Mouse (Mus musculus) G1E (cell line): ENCODE data around the gene Mrnip. TPM values are rescaled to one million over a fixed set of nuclear protein-coding genes. Genes with fewer than 3 reads are reported as not detected.

ENCODE experiments used
- ATAC-seq: 2 replicates; pipeline ENCODE4 v1.8.0; 2016; ENCODE audit warnings: mild to moderate bottlenecking; ENCODE audit not compliant: insufficient number of reproducible peaks, poor library complexity, low FRiP score, severe bottlenecking; ENCODE audit errors: extremely low read depth
- DNase-seq: peaks from one replicate; pipeline ENCODE4 v3.0.0; 2012; ENCODE audit warnings: low spot score
- H3K27me3 ChIP-seq: 2 replicates; pipeline ENCODE4 v1.6.1; 2012; ENCODE audit warnings: mild to moderate bottlenecking, low read length, inconsistent platforms; ENCODE audit not compliant: insufficient read depth
- H3K36me3 ChIP-seq: replicated peaks from 2 replicates; pipeline ENCODE3; 2012; ENCODE audit warnings: mild to moderate bottlenecking, inconsistent platforms
- H3K4me1 ChIP-seq: 2 replicates; pipeline ENCODE4 v1.6.1; 2012; ENCODE audit warnings: low read depth, low read length, inconsistent platforms, mixed read lengths; ENCODE audit not compliant: insufficient read depth
- H3K4me3 ChIP-seq: 2 replicates; pipeline ENCODE4 v1.5.1; 2012; ENCODE audit warnings: low read depth, mild to moderate bottlenecking, inconsistent platforms, low read length, moderate library complexity, mixed read lengths
- H3K9me3 ChIP-seq: replicated peaks from 2 replicates; pipeline ENCODE4 v1.6.1; 2012; ENCODE audit warnings: inconsistent platforms
- CTCF ChIP-seq: IDR thresholded peaks from 2 replicates; pipeline ENCODE4 v1.5.1; 2012; ENCODE audit warnings: low read depth, low read length, inconsistent platforms, mixed read lengths
- GATA1 ChIP-seq: IDR thresholded peaks from 2 replicates; pipeline ENCODE4 v1.6.1; 2012; ENCODE audit warnings: borderline replicate concordance, low read length, inconsistent platforms, mixed read lengths
- GATA2 ChIP-seq: IDR thresholded peaks from 2 replicates; pipeline ENCODE4 v1.6.1; 2012; ENCODE audit warnings: low read depth, low read length, inconsistent platforms, borderline replicate concordance
- POLR2AphosphoS5 ChIP-seq: IDR thresholded peaks from 2 replicates; pipeline ENCODE4 v1.6.1; 2012; ENCODE audit warnings: low read depth, low read length, inconsistent platforms; ENCODE audit not compliant: insufficient replicate concordance
- TAL1 ChIP-seq: conservative IDR thresholded peaks from 2 replicates; pipeline ENCODE4 v1.6.1; 2012; ENCODE audit warnings: low read depth, low read length, inconsistent platforms, mixed read lengths
- polyA plus RNA-seq: library from polyadenylated mRNA; stranded (reverse); fragments of >175 nt; gene quantifications from 2 replicates; pipeline ENCODE4 v1.2.3, GENCODE M21; 2012
- total RNA-seq, 2 experiments: library from RNA; stranded (forward) in 1 of 2; stranded (reverse) in 1 of 2; fragments of 200-1000 nt in 1 of 2; fragments of >200 nt in 1 of 2; fragmentation: Nextera tagmentation in 1 of 2; gene quantifications; 2 replicates each; pipeline ENCODE4 v1.2.3; 2014 to 2017

Mrnip gene
- total and polyA plus RNA-seq, 3 experiments, result 10.6 to 44.8 (median 17.6) TPM

- Histone ChIP-seq H3K4me1 (peaks cover 24% of the 10 kb centered on the region), H3K27me3 (no peaks in the 10 kb centered on the region), H3K9me3 (no peaks in the 10 kb centered on the region), H3K4me3 (no peak overlapping the region), H3K36me3 (peaks cover 52% of the 10 kb centered on the region)
- no peak for TF ChIP-seq CTCF
- TF ChIP-seq TAL1, result no peak
- no peak for DNase-seq
- no peak for ATAC-seq
Observed at GRCm38 (mm10) chr11:50176351-50176750, 2.1 kb downstream of the Mrnip start.

GRCm38 (mm10) chr11:50177111-50177510 is 2.9 kb downstream of the Mrnip start:
- H3K27me3 ChIP-seq, result no peaks in the 10 kb centered on the region
- ATAC-seq, result no peak
- no peak for DNase-seq
- no peaks in the 10 kb centered on the region for H3K9me3 ChIP-seq
- H3K4me3 ChIP-seq, result no peak overlapping the region
- no peak for TF ChIP-seq GATA1
- no peak for TF ChIP-seq TAL1
- no peak for TF ChIP-seq GATA2
- TF ChIP-seq CTCF, result no peak
- TF ChIP-seq POLR2AphosphoS5, result no peak
- peaks cover 24% of the 10 kb centered on the region for H3K4me1 ChIP-seq
- peaks cover 51% of the 10 kb centered on the region for H3K36me3 ChIP-seq

GRCm38 (mm10) chr11:50178532-50179488 is 4.6 kb downstream of the Mrnip start:
- TF ChIP-seq TAL1 (no peak), GATA1 (no peak), GATA2 (no peak), CTCF (no peak), POLR2AphosphoS5 (no peak)
- no peak overlapping the region for H3K4me3 ChIP-seq
- H3K27me3 ChIP-seq, result no peaks in the 10 kb centered on the region
- H3K9me3 ChIP-seq, result no peaks in the 10 kb centered on the region
- ATAC-seq, result no peak
- peaks cover 64% of the 10 kb centered on the region for H3K36me3 ChIP-seq
- no peak for DNase-seq
- peaks cover 31% of the 10 kb centered on the region for H3K4me1 ChIP-seq

GRCm38 (mm10) chr11:50180478-50181231 is 6.4 kb downstream of the Mrnip start:
- Histone ChIP-seq H3K36me3 (peaks cover 76% of the 10 kb centered on the region), H3K4me3 (no peak overlapping the region), H3K9me3 (no peaks in the 10 kb centered on the region), H3K4me1 (peaks cover 20% of the 10 kb centered on the region), H3K27me3 (no peaks in the 10 kb centered on the region)
- DNase-seq (no peak), ATAC-seq (no peak)
- no peak for TF ChIP-seq GATA1
- no peak for TF ChIP-seq TAL1
- TF ChIP-seq GATA2, result no peak
- TF ChIP-seq POLR2AphosphoS5, result no peak
- no peak for TF ChIP-seq CTCF

- ATAC-seq, result no peak
- H3K9me3 ChIP-seq, result no peaks in the 10 kb centered on the region
- no peak overlapping the region for H3K4me3 ChIP-seq
- no peak for DNase-seq
- peaks cover 8% of the 10 kb centered on the region for H3K4me1 ChIP-seq
- no peak for TF ChIP-seq CTCF
- TF ChIP-seq TAL1, result no peak
- TF ChIP-seq GATA2, result no peak
- no peak for TF ChIP-seq GATA1
- H3K36me3 ChIP-seq, result peaks cover 78% of the 10 kb centered on the region
- H3K27me3 ChIP-seq, result no peaks in the 10 kb centered on the region
Observed at GRCm38 (mm10) chr11:50182702-50183101, 8.5 kb downstream of the Mrnip start.

DNA sequence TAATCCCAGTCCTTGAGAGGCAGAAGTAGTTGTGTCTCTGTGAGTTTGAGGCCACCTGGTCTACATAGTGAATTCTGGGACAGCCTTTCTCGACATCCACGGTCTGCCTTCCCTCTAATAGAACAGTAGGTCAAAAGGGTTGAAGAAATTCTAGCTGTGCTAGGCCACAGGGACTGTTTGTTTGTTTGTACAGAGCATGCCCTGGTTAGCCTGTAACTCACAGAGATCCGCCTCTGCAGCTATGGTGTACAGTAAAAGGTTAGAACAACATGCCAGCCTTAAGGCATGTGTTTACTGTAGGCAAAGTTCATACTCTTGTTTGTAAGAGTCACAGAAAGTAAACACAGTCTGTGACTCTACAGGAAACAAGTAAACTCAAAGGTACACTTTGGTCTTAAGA is 10.5 kb downstream of the Mrnip start:
- DNase-seq, result no peak
- H3K4me1 ChIP-seq, result peaks cover 7% of the 10 kb centered on the region
- ATAC-seq, result no peak
- no peak overlapping the region for H3K4me3 ChIP-seq
- TF ChIP-seq POLR2AphosphoS5 (no peak), GATA1 (no peak)
- no peaks in the 10 kb centered on the region for H3K27me3 ChIP-seq
- peaks cover 66% of the 10 kb centered on the region for H3K36me3 ChIP-seq
- no peaks in the 10 kb centered on the region for H3K9me3 ChIP-seq
